Mouse (Mus musculus) brain, embryonic 14.5 days (tissue): ENCODE measurements at regions not wholly inside any gene's neighbourhood (a gene's known extent, or its start where the extent isn't known, plus 50 kb on each side); places are given as distances from the start of the nearest gene placed in this dataset.

Experiments used
- CTCF ChIP-seq: fragments of 200-500 bp; IDR thresholded peaks from 2 replicates; pipeline ENCODE4 v1.5.1; 2012; ENCODE audit warnings: inconsistent platforms, mild to moderate bottlenecking, moderate library complexity, borderline replicate concordance; ENCODE audit not compliant: insufficient read depth, insufficient read length; ENCODE audit errors: extremely low read depth
- POLR2A ChIP-seq: fragments of 200-500 bp; IDR thresholded peaks from 2 replicates; pipeline ENCODE4 v1.6.1; 2012; ENCODE audit warnings: mild to moderate bottlenecking, inconsistent platforms, borderline replicate concordance; ENCODE audit not compliant: poor library complexity, insufficient read depth, insufficient read length, severe bottlenecking; ENCODE audit errors: extremely low read depth

DNA sequence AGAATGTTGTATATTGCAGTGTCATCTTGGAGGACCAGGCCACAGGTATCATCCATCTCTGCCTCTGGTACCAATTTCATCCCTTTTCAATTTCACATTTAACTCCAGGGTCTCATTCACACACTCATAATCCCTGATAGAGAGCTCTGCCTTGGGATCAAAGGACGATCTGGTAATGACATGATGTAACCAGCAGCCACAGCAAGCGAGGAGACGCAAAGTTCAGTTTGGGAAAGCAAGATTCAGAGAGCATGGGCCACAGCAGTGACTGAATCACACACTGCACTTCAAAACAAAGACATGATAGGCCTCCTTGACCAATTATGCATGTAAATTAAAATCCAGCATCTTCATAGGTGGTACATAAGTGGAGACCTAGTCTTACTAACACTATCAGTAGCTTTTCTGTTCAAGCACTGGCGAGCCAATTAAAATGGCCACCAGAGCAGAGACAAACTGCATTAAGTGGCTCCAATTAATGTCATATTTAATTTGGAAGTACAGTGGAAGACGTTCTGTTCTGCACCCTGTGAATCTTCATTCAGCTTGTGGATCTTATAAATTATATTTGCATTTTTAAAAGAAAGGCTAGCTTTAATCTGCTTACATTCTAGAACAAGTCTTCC, 412.0 kb downstream of the Epm2a start:
- no peak for TF ChIP-seq CTCF
- no peak for TF ChIP-seq POLR2A
